Mouse (Mus musculus) ES-Bruce4 (cell line): ENCODE data around the gene Ppdpf. TPM values are rescaled to one million over a fixed set of nuclear protein-coding genes. Genes with fewer than 3 reads are reported as not detected.

Experiments used
- H3K27ac ChIP-seq: 2 replicates; pipeline ENCODE4 v1.5.1; 2012; ENCODE audit warnings: low read length, inconsistent platforms; ENCODE audit not compliant: insufficient read depth
- H3K27me3 ChIP-seq: 2 replicates; pipeline ENCODE4 v1.6.1; 2012; ENCODE audit warnings: mild to moderate bottlenecking, low read length, inconsistent platforms; ENCODE audit not compliant: control insufficient read depth, poor library complexity, insufficient read depth, severe bottlenecking
- H3K36me3 ChIP-seq: 2 replicates; pipeline ENCODE4 v1.6.1; 2012; ENCODE audit warnings: inconsistent platforms, mild to moderate bottlenecking, low read length, moderate library complexity; ENCODE audit not compliant: control insufficient read depth, poor library complexity, insufficient read depth, severe bottlenecking
- H3K4me1 ChIP-seq: one replicate; pipeline ENCODE4 v1.8.1; 2011; ENCODE audit warnings: low read length; ENCODE audit not compliant: control insufficient read depth, insufficient read depth
- H3K4me3 ChIP-seq: 2 replicates; pipeline ENCODE4 v1.5.1; 2011; ENCODE audit warnings: low read depth, mild to moderate bottlenecking, low read length
- H3K9ac ChIP-seq: 2 replicates; pipeline ENCODE4 v1.6.1; 2012; ENCODE audit warnings: low read depth, mild to moderate bottlenecking, inconsistent platforms; ENCODE audit not compliant: poor library complexity, severe bottlenecking
- H3K9me3 ChIP-seq: replicated peaks from 2 replicates; pipeline ENCODE4 v1.6.1; 2012; ENCODE audit warnings: mild to moderate bottlenecking, low read length, inconsistent platforms; ENCODE audit not compliant: control insufficient read depth, poor library complexity, insufficient read depth, severe bottlenecking
- CTCF ChIP-seq: IDR thresholded peaks from one replicate; pipeline ENCODE4 v1.8.1; 2011; ENCODE audit warnings: low read depth, low read length
- EP300 ChIP-seq: IDR thresholded peaks from 2 replicates; pipeline ENCODE4 v1.6.1; 2011; ENCODE audit warnings: low read depth, low read length; ENCODE audit not compliant: insufficient read depth
- POLR2A ChIP-seq: IDR thresholded peaks from one replicate; pipeline ENCODE4 v1.8.1; 2011; ENCODE audit warnings: low read length; ENCODE audit not compliant: insufficient read depth
- polyA plus RNA-seq: library from polyadenylated mRNA; stranded (reverse); fragments of >200 nt; gene quantifications from 2 replicates; pipeline ENCODE4 v1.2.4, GENCODE M21; 2011; ENCODE audit warnings: low read depth; ENCODE audit not compliant: missing spikeins, insufficient read depth, insufficient read length

The Ppdpf gene
- 56.0 and 67.7 TPM in 2 replicates for polyA plus RNA-seq

GRCm38 (mm10) chr2:181187121-181188000, at the start of gene Ppdpf:
TSS of gene Ppdpf (plus strand) at chr2:181187247.
- TF ChIP-seq CTCF (no peak), EP300 (0 out of 2 replicates have a peak, but pooled peaks have one; percentile 24)
- Histone ChIP-seq H3K4me3 (peak within 1 kb of the TSS; percentile 81), H3K9me3 (no peaks in the 10 kb centered on the region), H3K9ac (peak within 1 kb of the TSS; percentile 79), H3K27ac (peak within 1 kb of the TSS; percentile 73), H3K36me3 (no peaks in the 10 kb centered on the region), H3K4me1 (no peaks in the 10 kb centered on the region), H3K27me3 (no peaks in the 10 kb centered on the region)

DNA sequence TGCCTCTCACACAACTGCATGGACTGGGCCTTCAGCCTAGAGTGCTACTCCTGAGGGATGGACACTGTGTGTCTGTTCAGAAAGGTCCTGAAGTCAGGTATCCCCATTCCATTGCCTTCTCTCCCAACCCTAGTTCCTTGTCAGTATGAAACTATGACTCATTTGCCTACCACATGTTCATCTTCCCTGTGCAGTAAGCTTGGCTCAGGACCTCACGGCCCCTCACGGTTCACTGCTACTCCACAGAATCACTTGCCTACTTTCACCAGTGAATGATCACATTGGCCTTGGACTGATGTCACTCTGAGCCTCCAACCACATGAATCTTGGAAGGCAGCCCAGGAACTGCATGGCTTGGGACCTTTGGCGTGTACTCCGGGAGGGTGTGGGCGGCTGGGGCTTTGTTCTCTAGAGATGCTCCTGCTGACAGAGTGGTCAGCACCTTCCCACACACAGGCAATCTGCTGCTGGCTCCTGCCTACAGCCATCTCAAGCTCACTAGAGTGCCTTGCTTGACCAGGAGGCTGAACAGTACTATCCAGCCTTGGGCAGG, 47.3 kb upstream of the Ppdpf start:
- Histone ChIP-seq H3K27me3 (no peaks in the 10 kb centered on the region), H3K4me1 (no peaks in the 10 kb centered on the region), H3K4me3 (no peak overlapping the region), H3K36me3 (no peaks in the 10 kb centered on the region), H3K9ac (no peak overlapping the region), H3K27ac (no peak overlapping the region), H3K9me3 (no peaks in the 10 kb centered on the region)
- TF ChIP-seq POLR2A (no peak), EP300 (no peak), CTCF (no peak)

- H3K9me3 ChIP-seq, result no peaks in the 10 kb centered on the region
- no peaks in the 10 kb centered on the region for H3K36me3 ChIP-seq
- no peak overlapping the region for H3K4me3 ChIP-seq
- no peaks in the 10 kb centered on the region for H3K27me3 ChIP-seq
- no peak overlapping the region for H3K27ac ChIP-seq
- TF ChIP-seq CTCF (no peak), EP300 (no peak), POLR2A (no peak)
- no peak overlapping the region for H3K9ac ChIP-seq
- H3K4me1 ChIP-seq, result no peaks in the 10 kb centered on the region
Observed at GRCm38 (mm10) chr2:181142703-181143135, 44.3 kb upstream of the Ppdpf start.

DNA sequence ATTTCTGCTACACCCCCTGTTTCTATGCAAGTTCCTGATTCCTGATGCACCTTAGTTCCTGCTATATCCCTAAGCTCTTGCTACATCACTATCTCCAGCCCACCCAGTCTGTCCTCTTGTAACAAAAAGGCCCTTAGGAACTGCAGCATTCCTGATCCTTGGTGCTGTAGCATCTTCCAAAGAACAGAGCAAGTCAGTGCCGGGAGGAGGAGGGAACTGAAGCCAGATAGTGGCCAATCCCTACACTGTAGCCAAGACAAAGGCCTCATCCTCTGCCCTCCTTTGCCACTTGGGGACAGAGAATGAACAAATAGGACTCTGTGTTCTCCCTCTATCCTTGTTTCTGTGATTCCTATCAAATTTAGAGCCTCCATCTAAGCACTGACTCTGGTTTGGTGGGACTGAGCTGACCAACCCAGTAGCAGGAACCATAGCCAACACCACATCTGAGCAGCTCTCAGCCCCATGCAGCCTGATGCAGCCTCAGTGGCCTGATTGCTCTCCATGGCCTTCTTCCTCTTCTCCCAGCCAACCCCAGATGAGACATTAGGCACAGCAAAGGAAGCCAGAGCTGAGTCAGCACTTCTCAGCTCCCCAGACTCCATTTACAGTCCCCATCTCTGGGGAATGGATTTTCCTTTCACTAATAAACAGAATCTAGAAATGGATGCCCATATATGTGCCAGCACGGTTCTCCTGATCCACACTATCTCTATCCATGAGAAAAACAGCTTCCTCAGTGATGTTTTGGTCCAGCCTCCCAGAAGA, 43.4 kb upstream of the Ppdpf start:
- no peaks in the 10 kb centered on the region for H3K9me3 ChIP-seq
- no peak overlapping the region for H3K27ac ChIP-seq
- no peaks in the 10 kb centered on the region for H3K36me3 ChIP-seq
- no peaks in the 10 kb centered on the region for H3K4me1 ChIP-seq
- no peak overlapping the region for H3K9ac ChIP-seq
- no peaks in the 10 kb centered on the region for H3K27me3 ChIP-seq
- H3K4me3 ChIP-seq, result no peak overlapping the region
- TF ChIP-seq POLR2A (no peak), EP300 (no peak), CTCF (no peak)

DNA sequence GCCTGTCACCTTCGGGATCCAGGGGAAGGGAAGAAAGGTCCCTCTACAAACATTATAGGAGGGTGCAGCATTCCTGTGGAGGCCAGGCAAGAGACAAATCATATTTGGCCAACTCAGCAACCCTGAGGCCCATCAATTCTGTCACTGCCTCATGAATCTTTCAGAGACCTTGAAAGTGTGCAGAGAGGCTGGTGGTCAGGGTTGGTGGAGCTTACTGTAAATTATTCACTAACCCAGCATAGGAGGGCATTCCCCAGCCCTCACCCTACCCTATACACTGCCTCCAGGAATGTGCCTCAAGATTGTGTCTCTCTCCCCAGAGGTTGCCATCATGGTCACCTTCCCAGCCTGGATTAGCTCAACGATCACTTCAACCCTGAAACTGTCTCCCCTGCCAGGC, 42.4 kb upstream of the Ppdpf start:
- Histone ChIP-seq H3K9me3 (no peaks in the 10 kb centered on the region), H3K9ac (no peak overlapping the region), H3K27me3 (no peaks in the 10 kb centered on the region; the same call in 1 of the 2 replicates), H3K36me3 (no peaks in the 10 kb centered on the region), H3K4me3 (no peak overlapping the region), H3K27ac (no peak overlapping the region), H3K4me1 (no peaks in the 10 kb centered on the region)
- TF ChIP-seq CTCF (no peak), EP300 (no peak), POLR2A (no peak)

GRCm38 (mm10) chr2:181146976-181147545, 40.0 kb upstream of the Ppdpf start:
- H3K36me3 ChIP-seq, result no peaks in the 10 kb centered on the region
- no peak overlapping the region for H3K27ac ChIP-seq
- no peaks in the 10 kb centered on the region for H3K4me1 ChIP-seq
- peak overlapping the region; percentile 22 for H3K4me3 ChIP-seq
- TF ChIP-seq CTCF (no peak), EP300 (no peak), POLR2A (no peak)
- no peaks in the 10 kb centered on the region; the same call in 1 of the 2 replicates for H3K27me3 ChIP-seq
- no peak overlapping the region for H3K9ac ChIP-seq
- H3K9me3 ChIP-seq, result no peaks in the 10 kb centered on the region
